Mouse (Mus musculus) left cerebral cortex, postnatal 10 days (tissue): ENCODE data around the gene Pnpla7. TPM values are rescaled to one million over a fixed set of nuclear protein-coding genes. Genes with fewer than 3 reads are reported as not detected.

ENCODE experiments used
- DNase-seq, 2 experiments: peaks; one replicate each; pipeline ENCODE4 v3.0.0; 2021 to 2022; ENCODE audit warnings: low spot score in 2 of 2, mixed read lengths in 1 of 2; ENCODE audit errors: extremely low spot score in 1 of 2
- intact Hi-C: fragments of 180-260 bp; cut with DNase I; formaldehyde crosslinking; loops from one replicate; pipeline ENCODE4 v1.15.1; 2025
- microRNA-seq: library from miRNA; unstranded; fragments of <30 nt; microRNA quantifications from one replicate; pipeline ENCODE4 v1.2.0, GENCODE M21; 2022
- total RNA-seq, 2 experiments: library from RNA; stranded (reverse); gene quantifications; 2 replicates each; pipeline ENCODE4 v1.2.3; 2021

Pnpla7 gene
- total RNA-seq, 2 experiments from 2014 or later, result 8.7 to 12.3 TPM

GRCm38 (mm10) chr2:25099703-25100102 lies 123.9 kb downstream of the Pnpla7 start:
- no peak for DNase-seq
- intact Hi-C loops, result loop anchor here (5.0 kb wide), 1 partner anchor 88 kb away; no protein-coding TSS in a partner anchor

Small RNAs within 50 kb of the gene (microRNA-seq; reads per million reads assigned to microRNA genes)
- not detected for gene Gm22875
- gene Gm24328, result not detected
- gene Mir7664, result not detected

Other genes with a start within 250 kb of the Pnpla7 start
- 100 to 1,000 TPM; 123 to 128 TPM for gene Cacna1b, start 212.9 kb upstream of the Pnpla7 start, total RNA-seq
- 10 to 100 TPM; 59.4 to 76.6 TPM for gene Ehmt1, start 56.4 kb upstream of the Pnpla7 start, total RNA-seq
- gene Arrdc1, start 40.8 kb upstream of the Pnpla7 start, total RNA-seq, result 10 to 100 TPM; 27.6 to 30.6 TPM
- 10 to 100 TPM; 43.5 to 45.5 TPM for gene Zmynd19, start 26.2 kb upstream of the Pnpla7 start, total RNA-seq
- gene Dph7, start 13.6 kb upstream of the Pnpla7 start, total RNA-seq, result 10 to 100 TPM; 35.0 to 35.1 TPM
- 10 to 100 TPM; 83.8 to 84.2 TPM for gene Mrpl41, start 935 bp upstream of the Pnpla7 start, total RNA-seq
- gene Nsmf, start 78.3 kb downstream of the Pnpla7 start, total RNA-seq, result 100 to 1,000 TPM; 566 to 585 TPM
- gene Entpd8, start 104.3 kb downstream of the Pnpla7 start, total RNA-seq, result not detected
- gene Noxa1, start 119.1 kb downstream of the Pnpla7 start, total RNA-seq, result not detected
- 10 to 100 TPM; 34.5 to 41.9 TPM for gene Nrarp, start 204.7 kb downstream of the Pnpla7 start, total RNA-seq
- 1 to 10 TPM; 1.8 to 1.9 TPM for gene Tor4a, start 220.9 kb downstream of the Pnpla7 start, total RNA-seq
- gene Nelfb, start 235.5 kb downstream of the Pnpla7 start, total RNA-seq, result 10 to 100 TPM; 51.1 to 56.9 TPM
- not detected for gene Stpg3, start 238.6 kb downstream of the Pnpla7 start, total RNA-seq
- gene Fam166a, start 242.7 kb downstream of the Pnpla7 start, total RNA-seq, result not detected
- gene Tubb4b, start 248.7 kb downstream of the Pnpla7 start, total RNA-seq, result 100 to 1,000 TPM; 484 to 492 TPM